Mouse (Mus musculus) lung, postnatal 10 days (tissue): ENCODE measurements around the gene Atf1.
"Not testable (repeated sequence)": the region's sequence is repeated elsewhere in the genome, so short reads cannot be mapped to it uniquely, and the experiment has no call there.

Source experiments
- DNase-seq: peaks from one replicate; pipeline ENCODE4 v3.0.0; 2021

Gene Atf1

DNA sequence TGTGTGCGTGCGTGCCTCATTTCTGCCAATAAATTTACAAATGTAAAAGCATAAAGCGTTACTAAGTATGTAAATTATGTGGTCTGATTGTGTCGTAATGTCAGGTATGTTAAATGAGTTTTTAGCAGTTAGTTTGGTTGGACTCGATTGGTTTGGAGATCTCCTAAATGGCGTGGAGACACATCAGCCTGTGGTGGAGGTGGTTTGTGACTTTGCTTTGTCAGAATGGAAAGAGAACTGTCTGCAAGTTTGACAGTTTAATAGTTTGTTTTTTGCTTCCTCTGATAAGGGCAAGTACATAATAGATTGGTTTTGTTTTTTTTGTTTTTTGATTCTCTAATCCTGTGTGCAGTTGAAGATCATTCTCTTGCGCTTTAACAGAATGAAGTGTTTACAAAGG, 32.7 kb downstream of the Atf1 start:
- not testable (repeated sequence) for DNase-seq

DNA sequence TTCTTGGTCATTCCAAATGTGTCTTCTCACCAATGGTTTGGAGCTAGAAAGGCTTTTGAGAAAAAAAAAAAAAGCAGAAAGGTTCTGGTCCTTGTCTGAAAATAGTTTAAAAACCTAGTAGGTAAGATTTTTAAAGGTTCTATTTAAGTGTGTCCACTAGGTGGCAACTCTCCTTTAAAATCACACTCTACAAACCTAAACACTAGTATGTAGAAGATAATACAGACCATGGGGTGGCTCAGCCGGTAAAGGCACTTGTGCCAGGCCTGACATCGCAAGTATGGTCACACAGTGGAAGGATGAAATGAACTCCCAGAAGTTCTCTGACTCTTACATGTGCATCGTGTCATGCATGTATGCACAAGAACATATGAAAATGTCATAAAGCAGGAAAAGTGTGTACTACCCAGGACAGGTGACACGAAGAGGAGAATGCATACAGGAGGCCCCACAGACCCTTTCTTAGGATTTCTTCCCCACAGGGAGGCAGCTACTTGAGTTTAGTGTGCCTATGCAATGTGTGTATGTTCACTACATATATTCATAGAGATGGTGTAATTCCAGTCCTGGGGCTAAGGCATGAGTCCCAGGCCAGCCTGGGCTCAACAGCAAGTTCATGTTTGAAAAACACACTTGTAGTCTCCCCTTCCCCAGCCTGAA, 35.8 kb downstream of the Atf1 start:
- DNase-seq, result peak; percentile 23

DNA sequence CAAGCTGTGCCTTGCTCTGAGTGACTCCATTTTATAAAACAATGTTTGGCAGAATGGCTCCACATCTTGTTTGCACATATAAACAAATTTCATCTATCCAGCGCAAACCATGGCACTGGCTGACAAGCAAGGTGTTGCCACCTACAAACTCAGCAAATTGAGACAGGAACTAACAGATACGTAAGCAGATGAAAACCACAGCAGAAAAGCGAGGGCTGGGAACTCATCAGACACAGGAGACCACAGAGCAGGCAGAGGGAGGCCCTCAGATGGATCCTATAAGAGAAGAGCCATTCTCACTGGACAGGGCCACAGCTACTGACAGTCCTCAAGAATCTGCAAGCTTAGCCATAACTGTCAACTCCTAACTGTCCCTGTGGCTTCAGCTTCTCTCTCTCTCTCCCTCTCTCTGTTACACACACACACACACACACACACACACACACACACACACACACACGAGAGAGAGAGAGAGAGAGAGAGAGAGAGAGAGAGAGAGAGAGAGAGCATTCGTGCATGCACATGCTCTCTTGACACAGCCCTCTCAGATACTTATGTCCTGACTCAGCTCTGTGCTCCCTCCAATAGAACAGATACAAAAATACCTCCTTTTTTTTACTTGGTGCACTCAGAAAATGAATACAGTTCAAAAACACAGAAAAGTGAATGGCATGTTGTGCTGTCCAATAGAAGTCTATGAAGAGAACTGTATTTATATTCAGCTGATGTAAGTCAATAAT, 38.1 kb downstream of the Atf1 start:
- DNase-seq, result no peak

DNA sequence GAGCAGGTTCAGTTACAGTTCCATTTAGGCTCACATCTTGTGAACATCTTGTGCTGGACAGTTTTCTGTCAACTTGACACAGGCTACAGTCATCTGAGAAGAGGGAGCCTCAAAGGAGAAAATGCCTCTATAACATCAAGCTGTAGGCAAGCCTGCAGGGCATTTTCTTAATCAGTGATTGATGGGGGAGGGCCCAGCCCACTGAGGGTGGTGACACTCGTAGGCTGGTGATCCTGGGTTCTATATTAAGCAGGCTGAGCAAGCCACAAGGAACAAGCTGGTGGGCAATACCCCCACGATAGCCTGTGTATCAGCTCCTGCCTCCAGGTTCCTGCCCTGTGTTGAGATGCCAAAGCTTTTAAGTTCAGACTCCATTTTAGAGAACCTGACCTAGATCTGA, 41.3 kb downstream of the Atf1 start:
- DNase-seq, result no peak

DNA sequence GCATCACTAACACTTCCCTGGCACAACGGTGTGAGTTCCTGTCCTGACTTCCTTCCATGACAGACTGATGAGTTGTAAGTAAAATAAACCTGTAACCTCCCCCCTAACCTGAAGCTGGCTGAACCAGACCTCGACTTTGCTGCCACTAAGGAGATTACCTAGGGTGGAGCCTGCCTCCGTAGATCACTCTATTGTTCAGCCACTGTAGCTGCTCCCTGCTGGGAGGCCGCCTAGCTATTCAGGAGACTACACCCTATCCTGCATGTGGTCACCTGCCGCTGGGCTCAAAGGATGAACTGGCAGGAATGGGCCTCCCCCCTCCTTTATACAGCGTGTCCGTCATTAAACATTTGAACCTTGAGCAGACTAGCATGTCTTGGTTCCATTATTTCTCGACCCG, 42.2 kb downstream of the Atf1 start:
- no peak for DNase-seq

DNA sequence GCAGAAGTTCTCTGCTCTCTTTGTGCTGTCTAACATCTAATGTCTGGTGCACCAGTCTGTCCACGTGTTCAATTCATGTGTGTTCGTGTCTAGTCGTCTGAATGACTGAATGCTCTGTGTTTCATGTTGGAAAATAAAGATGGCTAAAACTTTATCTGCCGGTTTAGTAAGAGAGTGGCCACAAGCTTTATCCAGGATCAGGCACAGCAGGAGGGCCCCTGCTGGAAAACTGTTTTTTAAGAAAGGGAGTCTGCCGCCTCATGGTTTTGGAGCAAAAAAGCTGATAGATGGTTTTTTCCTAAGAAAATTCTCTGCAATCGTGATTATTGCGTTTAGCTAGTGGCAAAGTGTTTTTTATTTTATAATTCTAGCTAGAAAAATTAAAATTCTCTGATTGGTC, 43.0 kb downstream of the Atf1 start:
- DNase-seq, result not testable (repeated sequence)

DNA sequence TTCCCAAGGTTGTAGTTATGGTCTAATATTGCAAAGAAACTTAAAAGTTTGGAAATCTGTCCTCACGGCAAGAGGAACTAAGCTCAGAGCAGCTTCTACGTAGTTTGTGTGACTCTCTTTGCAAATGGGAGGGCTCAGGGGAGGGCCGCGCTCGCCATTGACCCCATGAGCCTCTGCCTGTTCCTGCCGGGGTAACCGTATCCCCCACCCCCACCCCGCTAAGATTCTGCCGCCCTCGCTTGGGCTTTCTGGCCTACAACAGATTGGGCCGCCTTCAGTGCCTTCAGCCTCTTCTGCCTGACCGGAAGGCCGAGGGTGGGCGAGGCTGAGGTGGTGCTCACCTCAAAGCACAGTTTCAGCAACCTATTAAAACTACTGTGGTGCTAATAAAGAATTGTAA, 43.8 kb downstream of the Atf1 start:
- no peak for DNase-seq

DNA sequence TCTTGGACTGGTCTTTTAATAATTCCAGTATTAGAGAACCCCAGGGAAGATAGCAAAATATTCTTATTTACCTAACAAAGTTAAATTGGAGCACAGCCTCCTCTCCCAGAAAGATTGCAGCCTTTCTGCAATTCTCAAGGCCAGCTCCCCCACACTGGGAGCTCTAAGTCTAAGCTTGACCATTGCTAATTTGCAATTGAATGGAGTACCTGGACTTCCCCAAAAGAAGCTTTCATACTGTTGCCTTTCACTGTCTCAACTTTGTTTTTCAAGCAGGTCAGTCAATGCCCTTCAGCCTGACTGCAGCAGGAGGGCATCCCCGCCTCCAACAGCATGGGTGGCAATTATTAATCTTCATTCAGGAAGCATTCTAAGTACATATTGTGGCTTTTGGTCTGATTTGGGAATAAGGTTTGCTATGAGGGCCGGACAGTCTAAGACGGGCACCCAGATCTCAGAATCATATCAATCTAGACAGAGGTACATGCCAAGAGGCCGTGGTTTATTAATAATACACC, 46.2 kb downstream of the Atf1 start:
- not testable (repeated sequence) for DNase-seq

DNA sequence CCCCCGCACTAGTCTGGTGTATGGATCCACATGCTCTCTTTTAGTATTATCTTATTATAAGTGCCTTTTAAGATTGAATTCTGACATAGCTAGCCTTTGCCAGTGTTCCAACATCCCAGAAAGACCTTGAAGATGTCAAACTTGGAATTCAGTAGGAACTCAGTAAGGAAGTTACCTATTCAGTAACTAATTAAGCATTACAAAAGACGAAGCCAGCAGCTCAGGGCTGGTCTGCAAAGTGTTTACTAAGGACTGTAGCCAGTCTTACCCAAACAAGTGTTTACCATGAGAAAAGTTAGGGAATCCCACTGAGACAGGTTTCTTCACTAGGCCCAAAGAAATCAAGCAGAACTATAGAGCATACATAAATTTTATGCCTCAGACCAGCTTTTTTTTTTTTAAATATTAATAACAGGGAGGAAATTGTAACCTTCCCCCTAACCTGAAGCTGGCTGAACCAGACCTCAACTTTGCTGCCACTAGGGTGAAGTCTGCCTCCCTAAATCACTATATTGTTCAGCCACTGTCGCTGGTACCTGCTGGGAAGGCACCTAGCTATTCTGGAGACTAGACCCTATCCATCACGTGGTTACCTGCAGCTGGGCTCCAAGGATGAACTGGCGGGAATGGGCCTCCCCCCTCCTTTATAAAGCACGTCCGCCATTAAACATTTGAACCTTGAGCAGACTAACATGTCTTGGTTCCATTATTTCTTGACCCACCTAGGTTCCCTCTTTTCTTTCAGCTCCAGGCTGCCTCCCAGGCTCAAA, 47.4 kb downstream of the Atf1 start:
- DNase-seq, result no peak

DNA sequence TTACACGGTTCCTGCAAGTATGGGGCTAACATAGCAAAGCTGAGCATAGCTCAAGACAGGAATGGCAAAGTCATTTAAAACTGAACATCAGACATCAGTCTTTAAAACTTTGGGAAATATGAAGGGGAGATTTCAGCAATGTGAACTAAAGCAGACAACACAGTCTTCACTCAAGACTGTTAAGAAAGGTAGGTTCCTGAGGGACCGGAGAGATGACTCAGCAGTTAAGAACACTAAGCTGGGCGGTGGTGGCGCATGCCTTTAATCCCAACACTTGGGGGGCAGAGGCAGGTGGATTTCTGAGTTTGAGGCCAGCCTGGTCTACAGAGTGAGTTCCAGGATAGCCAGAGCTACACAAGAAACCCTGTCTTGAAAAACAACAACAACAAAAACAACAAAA, 48.8 kb downstream of the Atf1 start:
- no peak for DNase-seq

DNA sequence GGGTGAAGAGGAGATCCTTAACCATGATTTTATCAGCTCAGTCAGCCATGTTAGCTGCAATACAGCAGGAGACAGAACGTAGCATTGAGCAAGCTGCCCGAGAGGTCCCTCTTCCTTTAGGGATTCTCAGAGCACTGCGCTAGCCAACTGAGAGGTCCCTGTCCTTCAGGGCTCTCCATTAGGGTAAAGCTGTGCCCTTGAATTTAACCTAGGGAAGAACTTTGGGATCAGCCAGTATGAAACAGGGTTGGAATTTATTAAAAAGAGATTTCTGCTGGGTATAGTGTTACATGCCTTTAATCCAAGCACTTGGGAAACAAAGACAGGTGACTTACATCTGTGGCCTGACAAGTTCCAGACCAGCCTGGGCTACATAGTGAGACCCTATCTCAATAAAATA, 50.0 kb downstream of the Atf1 start:
- no peak for DNase-seq

DNA sequence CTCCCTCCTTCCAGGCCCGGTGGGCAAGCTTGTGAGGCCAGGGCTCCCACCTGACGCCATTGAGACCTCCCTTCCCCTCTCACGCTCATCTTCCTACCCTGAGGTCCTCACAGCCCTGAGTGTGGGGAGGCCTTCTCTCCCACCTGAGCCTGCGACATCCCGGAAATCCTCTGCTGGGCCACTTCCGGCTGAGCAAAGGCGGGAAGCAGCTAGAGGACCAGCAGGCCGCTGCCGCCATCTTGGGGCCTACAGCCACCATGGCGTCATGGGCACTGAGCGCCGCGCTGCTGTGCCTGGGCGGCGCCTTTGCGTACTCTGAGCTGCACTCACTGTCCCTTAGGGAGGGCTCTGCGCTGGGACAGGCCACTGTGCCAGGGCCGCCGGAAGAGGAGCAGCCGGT, 53.0 kb downstream of the Atf1 start, which contains the start of gene Tmprss12:
Gene Tmprss12, plus strand, starts transcription at position 212 of the 400 bp plus-strand sequence.
- DNase-seq, result no peak

DNA sequence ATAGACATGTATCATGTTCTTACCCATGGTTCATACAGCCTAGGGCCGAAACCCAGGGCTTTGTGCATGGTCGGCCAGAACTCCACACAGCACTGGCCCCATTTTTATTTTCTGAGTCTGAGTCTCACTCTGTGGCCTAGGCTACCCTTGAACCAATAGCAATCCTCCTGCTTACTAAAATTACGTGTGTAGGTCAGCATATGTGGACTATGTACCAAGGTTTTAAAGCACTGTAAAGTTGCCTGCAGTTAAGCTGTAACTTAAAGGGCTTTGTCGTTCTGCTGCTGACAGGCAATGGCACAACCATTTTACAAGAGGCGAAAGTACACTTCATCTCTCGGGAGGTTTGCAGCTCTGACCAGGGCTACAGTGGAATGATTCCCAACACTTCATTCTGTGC, 61.4 kb downstream of the Atf1 start:
- DNase-seq, result no peak

DNA sequence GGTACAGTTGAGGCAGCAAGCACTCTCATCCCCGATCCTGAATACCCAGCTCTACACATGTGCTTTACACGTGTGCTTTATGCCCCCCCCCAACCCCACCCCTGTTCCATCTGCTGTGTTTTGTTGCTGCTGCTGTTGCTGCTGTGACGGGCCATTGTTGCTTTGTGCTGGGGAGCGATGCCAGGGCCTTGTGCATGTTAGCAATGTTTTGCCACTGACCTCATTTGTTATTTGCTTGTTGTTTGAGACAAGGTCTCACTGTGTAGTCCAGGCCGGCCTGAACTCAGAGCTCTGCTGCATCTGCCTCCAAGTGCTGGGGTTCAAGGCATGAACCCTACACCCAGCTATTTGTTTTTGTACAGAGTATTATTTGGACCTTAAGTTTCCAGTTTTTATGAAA, 63.2 kb downstream of the Atf1 start:
- no peak for DNase-seq

DNA sequence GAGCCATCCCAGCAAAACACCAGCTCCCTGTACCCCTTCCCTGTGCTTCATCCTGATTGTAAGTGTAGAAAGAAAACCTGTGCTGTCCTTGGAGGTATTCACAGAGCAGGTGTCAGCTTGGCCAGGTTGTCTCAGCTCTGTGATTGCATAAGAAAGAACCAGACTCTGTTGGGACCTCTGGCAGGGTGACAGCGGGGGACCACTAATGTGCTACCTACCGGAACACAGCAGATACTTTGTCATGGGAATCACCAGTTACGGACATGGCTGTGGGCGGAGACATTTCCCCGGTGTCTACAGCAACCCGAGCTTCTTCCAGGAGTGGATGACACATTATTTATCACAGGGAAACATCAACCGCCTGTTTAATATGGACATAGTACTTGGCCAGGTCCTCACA, 64.7 kb downstream of the Atf1 start:
- DNase-seq, result no peak

DNA sequence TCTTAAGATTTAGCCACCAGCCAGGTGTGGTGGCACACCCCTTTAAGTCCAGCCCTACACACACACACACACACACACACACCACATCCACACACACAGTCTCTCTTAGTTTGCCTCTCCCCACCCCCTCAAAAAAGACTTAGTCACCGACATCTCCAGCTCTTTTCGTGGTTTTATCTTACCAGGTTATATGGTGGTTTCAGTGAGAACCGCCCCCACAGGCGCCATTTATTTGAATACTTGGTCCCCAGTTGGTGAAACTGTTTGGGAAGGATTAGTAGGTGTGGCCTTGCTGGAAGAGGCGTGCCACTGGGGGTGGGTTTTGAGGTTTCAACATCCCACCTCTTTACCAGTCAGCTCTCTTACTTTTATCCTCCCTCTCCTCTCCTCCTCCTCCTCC, 70.2 kb downstream of the Atf1 start:
- DNase-seq, result no peak

DNA sequence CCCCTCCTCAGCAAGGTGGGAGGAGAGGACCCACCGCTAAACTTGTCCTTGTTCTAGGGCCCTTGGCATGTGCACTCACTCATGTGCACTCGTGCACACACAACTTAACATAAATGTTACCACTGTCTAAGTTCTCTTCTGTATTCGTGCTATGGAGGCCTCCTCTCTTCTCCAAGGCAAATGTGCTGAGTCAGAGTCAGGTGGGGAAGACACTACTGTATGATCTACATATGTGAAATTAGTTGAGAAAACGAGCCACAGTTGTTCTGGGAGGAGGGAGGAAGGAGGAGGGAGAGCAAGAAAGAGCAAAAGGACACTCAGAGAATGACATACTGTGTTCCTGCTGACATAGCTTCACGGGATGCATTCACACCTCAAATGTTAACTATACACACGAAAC, 72.9 kb downstream of the Atf1 start:
- DNase-seq, result no peak

DNA sequence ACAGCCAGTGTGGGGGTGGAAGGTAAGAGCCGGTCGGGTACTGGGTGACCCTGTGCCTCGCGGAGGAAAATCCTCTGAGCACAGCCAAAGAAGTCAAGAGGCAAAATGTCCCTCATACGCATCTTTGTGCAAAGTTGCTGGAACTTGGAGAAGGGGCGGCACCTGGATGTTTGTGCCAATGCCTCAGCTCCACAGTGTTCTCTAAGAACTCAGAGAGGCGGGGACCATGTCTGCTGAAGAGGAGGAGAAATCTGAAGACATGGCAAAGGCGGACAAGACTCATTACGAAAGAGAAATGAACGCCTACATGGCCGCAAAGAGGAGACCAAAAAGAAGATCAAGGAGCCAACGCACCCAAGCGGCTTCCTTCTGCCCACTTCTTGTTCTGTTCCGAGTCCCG, 73.9 kb downstream of the Atf1 start:
- no peak for DNase-seq

DNA sequence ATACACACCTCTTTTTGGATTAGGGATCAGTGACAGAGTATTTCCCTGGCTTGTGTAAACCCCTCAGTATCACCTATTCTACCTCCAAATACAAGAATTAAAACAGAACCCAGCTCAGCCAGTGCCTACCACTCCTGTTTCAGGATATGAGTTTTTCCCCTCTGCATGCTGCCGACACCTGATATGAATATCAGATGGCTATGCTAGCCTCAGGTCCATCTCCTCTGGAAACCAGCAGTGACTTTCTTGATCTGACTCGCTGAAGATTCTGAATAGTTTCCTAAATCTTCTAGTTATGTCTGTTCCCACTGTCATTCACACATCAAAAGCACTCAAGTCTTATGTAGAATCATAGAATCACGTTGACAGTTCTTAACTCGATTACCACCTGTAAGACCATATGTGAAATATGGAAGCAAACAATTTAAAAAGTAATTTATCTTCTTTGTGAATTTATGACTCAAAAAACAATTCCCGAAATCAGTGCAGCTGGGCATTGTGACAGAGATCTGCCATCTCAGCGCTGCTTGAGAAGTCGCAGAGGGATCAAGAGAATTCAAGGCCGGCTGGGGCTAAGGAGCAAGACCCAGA, 75.9 kb downstream of the Atf1 start:
- DNase-seq, result no peak

DNA sequence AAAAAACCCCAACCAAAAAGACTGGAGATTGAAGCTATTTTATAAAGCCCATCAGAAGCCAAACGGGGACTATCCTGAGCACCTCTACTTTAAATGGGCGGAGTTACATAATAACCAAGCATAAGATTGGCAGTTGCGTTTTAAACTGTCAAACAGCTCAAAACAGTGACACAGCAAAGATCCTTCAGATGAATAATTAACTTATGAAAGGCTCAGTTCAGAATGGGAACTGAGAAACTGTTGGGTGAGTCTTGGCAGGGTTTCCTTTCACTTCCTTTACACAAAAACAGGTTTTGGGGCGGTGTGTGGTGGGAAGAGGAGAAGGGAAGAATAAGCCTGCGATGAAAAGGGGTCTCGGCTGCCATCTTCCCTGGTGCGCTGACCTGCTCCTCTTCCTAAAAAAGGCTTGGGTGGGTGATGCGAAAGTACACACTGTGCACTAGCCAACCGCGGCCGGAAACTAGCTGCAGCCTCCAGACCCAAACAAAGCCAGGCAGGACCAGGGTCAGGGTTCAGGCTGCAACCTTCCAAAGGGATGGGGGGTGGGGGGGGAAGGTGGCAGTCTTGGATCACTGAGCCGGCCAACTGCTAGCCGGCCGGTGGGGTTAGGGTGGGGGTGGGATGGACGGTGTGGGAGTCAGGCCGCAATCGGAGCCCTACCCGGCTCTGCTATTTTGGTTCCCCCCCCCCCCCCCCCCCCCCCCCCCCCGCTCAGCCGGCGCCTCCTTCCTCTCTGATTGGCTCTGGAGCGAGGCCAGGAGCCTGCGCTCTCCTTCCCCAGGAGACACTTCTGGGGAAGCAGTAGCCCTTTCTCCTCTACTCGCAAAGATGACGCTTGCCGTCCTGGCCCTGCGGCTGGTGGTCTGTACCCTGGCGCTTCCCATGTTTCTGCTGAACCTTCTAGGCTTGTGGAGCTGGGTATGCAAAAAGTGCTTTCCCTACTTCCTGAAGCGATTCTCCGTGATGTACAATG, 76.7 kb downstream of the Atf1 start, which contains the start of gene Mettl7a1:
Gene Mettl7a1, plus strand, starts transcription at position 122 of the 973 bp plus-strand sequence.
- DNase-seq, result peak; percentile 89

DNA sequence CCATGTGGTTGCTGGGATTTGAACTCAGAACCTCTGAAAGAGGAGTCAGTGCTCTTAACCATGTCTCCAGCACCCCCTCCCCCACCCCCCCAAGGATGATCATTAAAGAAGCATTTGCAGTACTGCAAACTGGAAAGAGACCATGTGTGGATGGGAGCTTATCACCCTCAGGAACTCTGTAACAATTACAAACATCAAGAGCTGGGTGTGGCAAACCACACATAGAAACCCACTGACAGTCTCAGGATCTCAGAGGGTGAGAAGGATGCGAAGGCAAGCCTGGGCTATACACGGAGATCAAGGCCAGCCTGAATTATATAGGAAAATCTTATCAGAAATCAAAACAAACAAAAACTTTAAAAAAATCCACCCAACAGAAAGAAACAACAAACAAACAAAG, 78.6 kb downstream of the Atf1 start:
- DNase-seq, result no peak
